Mouse (Mus musculus) ES-Bruce4 (cell line): ENCODE results near the gene Ehbp1l1.

Experiments used
- CTCF ChIP-seq: IDR thresholded peaks from one replicate; pipeline ENCODE4 v1.8.1; 2011; ENCODE audit warnings: low read depth, low read length
- EP300 ChIP-seq: IDR thresholded peaks from 2 replicates; pipeline ENCODE4 v1.6.1; 2011; ENCODE audit warnings: low read depth, low read length; ENCODE audit not compliant: insufficient read depth
- POLR2A ChIP-seq: IDR thresholded peaks from one replicate; pipeline ENCODE4 v1.8.1; 2011; ENCODE audit warnings: low read length; ENCODE audit not compliant: insufficient read depth

- no peak for TF ChIP-seq EP300
- no peak for TF ChIP-seq POLR2A
- TF ChIP-seq CTCF: no peak
These were observed 8.2 kb upstream of the Ehbp1l1 start for GRCm38 (mm10) chr19:5734325-5734724.
